Mouse (Mus musculus) small intestine, adult 2 months (tissue): ENCODE measurements at regions not wholly inside any gene's neighbourhood (a gene's known extent, or its start where the extent isn't known, plus 50 kb on each side); places are given as distances from the start of the nearest gene placed in this dataset.

Experiments
- CTCF ChIP-seq: fragments of 200-500 bp; IDR thresholded peaks from 2 replicates; pipeline ENCODE4 v1.5.1; 2012; ENCODE audit warnings: low read depth, mild to moderate bottlenecking, control low read depth, inconsistent platforms, low read length, moderate library complexity, mixed read lengths; ENCODE audit not compliant: insufficient replicate concordance, insufficient read length; ENCODE audit errors: extremely low read depth
- POLR2A ChIP-seq: fragments of 200-500 bp; IDR thresholded peaks from 2 replicates; pipeline ENCODE4 v1.6.1; 2012; ENCODE audit warnings: low read depth, mild to moderate bottlenecking, control low read depth, inconsistent platforms, low read length, moderate library complexity

DNA sequence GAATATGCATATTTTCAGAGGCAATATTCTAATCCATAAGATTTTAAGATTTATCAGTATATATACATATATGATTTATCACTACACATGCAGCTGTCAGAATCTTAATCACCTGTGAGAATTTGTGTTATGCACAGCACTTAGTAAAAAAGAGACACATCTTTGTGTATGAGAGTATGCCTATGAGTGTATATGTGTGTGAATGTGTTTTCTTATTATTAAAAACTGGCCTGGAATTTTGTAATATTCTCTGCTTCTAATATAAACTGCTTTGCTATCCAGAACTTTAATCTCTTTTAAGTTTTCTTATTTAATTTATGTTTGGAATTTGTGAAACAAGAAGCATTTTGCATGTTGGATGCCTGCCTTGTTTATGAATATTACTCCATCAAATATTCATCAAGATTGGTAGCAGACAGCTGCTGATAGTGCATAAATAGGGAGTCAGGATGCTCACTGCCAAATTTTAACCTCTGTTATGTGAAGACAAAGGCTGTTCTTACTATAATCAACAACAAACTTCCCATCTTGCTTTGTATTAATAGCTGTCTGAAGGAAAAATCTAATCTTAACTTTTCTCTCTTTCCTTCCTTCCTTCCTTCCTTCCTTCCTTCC, 104.3 kb upstream of the Fgf10 start:
- TF ChIP-seq CTCF, result no peak
- TF ChIP-seq POLR2A, result no peak
